Mouse (Mus musculus): Measurements from ENCODE around the gene Cdc42se1. TPM values are rescaled to one million over a fixed set of nuclear protein-coding genes. Genes with fewer than 3 reads are reported as not detected.

Gene Cdc42se1
- total and polyA plus RNA-seq, 3 experiments: 16.8 to 19.0 (median 18.9) TPM

GRCm38 (mm10) chr3:95216655-95217254, 11.8 kb upstream of the Cdc42se1 start:
- Histone ChIP-seq H3K4me1 (ENCODE audit: control insufficient read depth, insufficient read depth, low read length) (no peaks in the 10 kb centered on the region), H3K27ac (peak overlapping the region; percentile 99), H3K27me3 (ENCODE audit: control insufficient read depth, insufficient read depth, low read length) (no peaks in the 10 kb centered on the region), H3K36me3 (ENCODE audit: control insufficient read depth, insufficient read depth, low read length) (peaks cover 2% of the 10 kb centered on the region), H3K4me3 (peak overlapping the region; percentile 90), H3K9ac (ENCODE audit: low read depth, low read length) (peak overlapping the region; percentile 82), H3K79me2 (replicated peaks; ENCODE audit: control insufficient read depth, insufficient read depth, low read length) (no peaks in the 10 kb centered on the region)
- intact Hi-C loops (cut with DNase I): loop anchor here (1.0 to 5.0 kb wide), 4 partner anchors 12 to 74 kb away; partner anchors contain the start of genes Cdc42se1, Mindy1, Prune1 and Tnfaip8l2
- TF ChIP-seq CTCF (IDR thresholded peaks at IDR 0.05): no peak
- no peak for TF ChIP-seq EP300 (IDR thresholded peaks at IDR 0.05; ENCODE audit: insufficient read depth, low read depth, low read length)
- TF ChIP-seq POLR2A (IDR thresholded peaks at IDR 0.05; ENCODE audit: insufficient read depth, low read depth, low read length): no peak
- no peak for DNase-seq
- WGBS: 9% methylated on average over 4 of the region's 4 CpGs

GRCm38 (mm10) chr3:95217255-95218134, 11.0 kb upstream of the Cdc42se1 start, which contains the start of gene Gabpb2:
Gene Gabpb2, minus strand, starts transcription at chr3:95217916.
- peaks cover 2% of the 10 kb centered on the region for H3K36me3 ChIP-seq (ENCODE audit: control insufficient read depth, insufficient read depth, low read length)
- no peaks in the 10 kb centered on the region for H3K79me2 ChIP-seq (replicated peaks; ENCODE audit: control insufficient read depth, insufficient read depth, low read length)
- peak within 1 kb of the TSS; percentile 99 for H3K27ac ChIP-seq
- H3K4me3 ChIP-seq: peak within 1 kb of the TSS; percentile 90
- no peaks in the 10 kb centered on the region for H3K27me3 ChIP-seq (ENCODE audit: control insufficient read depth, insufficient read depth, low read length)
- DNase-seq: peak; percentile 96 to 97
- peak within 1 kb of the TSS; percentile 82 for H3K9ac ChIP-seq (ENCODE audit: low read depth, low read length)
- under 1% methylated on average over 56 of the region's 56 CpGs for WGBS
- peak; percentile 83 for TF ChIP-seq EP300 (IDR thresholded peaks at IDR 0.05; ENCODE audit: insufficient read depth, low read depth, low read length)
- no peak; the same call in 1 of the 2 replicates for TF ChIP-seq CTCF (IDR thresholded peaks at IDR 0.05)
- TF ChIP-seq POLR2A (IDR thresholded peaks at IDR 0.05; ENCODE audit: insufficient read depth, low read depth, low read length): peak; percentile 77
- no peaks in the 10 kb centered on the region for H3K4me1 ChIP-seq (ENCODE audit: control insufficient read depth, insufficient read depth, low read length)
- intact Hi-C loops (cut with DNase I): loop anchor here (1.0 to 5.0 kb wide), 4 partner anchors 11 to 75 kb away; partner anchors contain the start of genes Cdc42se1, Mindy1, Prune1 and Tnfaip8l2

GRCm38 (mm10) chr3:95218466-95219137, 9.9 kb upstream of the Cdc42se1 start:
- no peak for DNase-seq
- Histone ChIP-seq H3K27ac (no peak overlapping the region), H3K36me3 (ENCODE audit: control insufficient read depth, insufficient read depth, low read length) (peaks cover 2% of the 10 kb centered on the region), H3K27me3 (ENCODE audit: control insufficient read depth, insufficient read depth, low read length) (no peaks in the 10 kb centered on the region), H3K9ac (ENCODE audit: low read depth, low read length) (no peak overlapping the region), H3K4me1 (ENCODE audit: control insufficient read depth, insufficient read depth, low read length) (no peaks in the 10 kb centered on the region), H3K79me2 (replicated peaks; ENCODE audit: control insufficient read depth, insufficient read depth, low read length) (no peaks in the 10 kb centered on the region; the same call in 1 of the 2 replicates), H3K4me3 (peak overlapping the region; percentile 90; the same call in 1 of the 2 replicates)
- WGBS: 78% methylated on average over 6 of the region's 6 CpGs
- TF ChIP-seq POLR2A (IDR thresholded peaks at IDR 0.05; ENCODE audit: insufficient read depth, low read depth, low read length) (no peak), CTCF (IDR thresholded peaks at IDR 0.05) (no peak), EP300 (IDR thresholded peaks at IDR 0.05; ENCODE audit: insufficient read depth, low read depth, low read length) (no peak)
- intact Hi-C loops (cut with DNase I): loop anchor here (5.0 kb wide), 1 partner anchor 64 kb away; the partner anchor contains the start of genes Mindy1 and Prune1

GRCm38 (mm10) chr3:95223041-95223440, 5.5 kb upstream of the Cdc42se1 start:
- WGBS: 77% methylated on average over 2 of the region's 2 CpGs
- Histone ChIP-seq H3K79me2 (replicated peaks; ENCODE audit: control insufficient read depth, insufficient read depth, low read length) (no peaks in the 10 kb centered on the region; the same call in 1 of the 2 replicates), H3K36me3 (ENCODE audit: control insufficient read depth, insufficient read depth, low read length) (no peaks in the 10 kb centered on the region), H3K4me1 (ENCODE audit: control insufficient read depth, insufficient read depth, low read length) (peaks cover 2% of the 10 kb centered on the region; the same call in 1 of the 2 replicates), H3K9ac (ENCODE audit: low read depth, low read length) (no peak overlapping the region), H3K4me3 (no peak overlapping the region), H3K27me3 (ENCODE audit: control insufficient read depth, insufficient read depth, low read length) (no peaks in the 10 kb centered on the region), H3K27ac (peak overlapping the region; percentile 13; the same call in 1 of the 2 replicates)
- DNase-seq: no peak
- TF ChIP-seq CTCF (IDR thresholded peaks at IDR 0.05) (no peak), POLR2A (IDR thresholded peaks at IDR 0.05; ENCODE audit: insufficient read depth, low read depth, low read length) (no peak), EP300 (IDR thresholded peaks at IDR 0.05; ENCODE audit: insufficient read depth, low read depth, low read length) (no peak)
- intact Hi-C loops (cut with DNase I): no loop called here

- no peak overlapping the region for H3K9ac ChIP-seq (ENCODE audit: low read depth, low read length)
Observed at GRCm38 (mm10) chr3:95224295-95224694, 4.2 kb upstream of the Cdc42se1 start.

More at GRCm38 (mm10) chr3:95224295-95224694, 4.2 kb upstream of the Cdc42se1 start:
- H3K4me3 ChIP-seq: no peak overlapping the region
- peaks cover 3% of the 10 kb centered on the region; the same call in 1 of the 2 replicates for H3K79me2 ChIP-seq (replicated peaks; ENCODE audit: control insufficient read depth, insufficient read depth, low read length)
- no peaks in the 10 kb centered on the region for H3K27me3 ChIP-seq (ENCODE audit: control insufficient read depth, insufficient read depth, low read length)
- H3K36me3 ChIP-seq (ENCODE audit: control insufficient read depth, insufficient read depth, low read length): no peaks in the 10 kb centered on the region
- peaks cover 2% of the 10 kb centered on the region; the same call in 1 of the 2 replicates for H3K4me1 ChIP-seq (ENCODE audit: control insufficient read depth, insufficient read depth, low read length)
- intact Hi-C loops (cut with DNase I): no loop called here
- no peak overlapping the region for H3K27ac ChIP-seq
- 24% methylated on average over 6 of the region's 6 CpGs for WGBS
- TF ChIP-seq EP300 (IDR thresholded peaks at IDR 0.05; ENCODE audit: insufficient read depth, low read depth, low read length): no peak
- DNase-seq: no peak
